Mouse (Mus musculus) liver, embryonic 14.5 days (tissue): ENCODE results near the gene Mrm1.

Experiments used
- CTCF ChIP-seq: IDR thresholded peaks from 2 replicates; pipeline ENCODE4 v1.5.1; 2016; ENCODE audit warnings: antibody characterized with exemption, low read depth, control low read depth
- EP300 ChIP-seq: IDR thresholded peaks from 2 replicates; pipeline ENCODE4 v1.6.1; 2016; ENCODE audit warnings: antibody characterized with exemption, low read depth

DNA sequence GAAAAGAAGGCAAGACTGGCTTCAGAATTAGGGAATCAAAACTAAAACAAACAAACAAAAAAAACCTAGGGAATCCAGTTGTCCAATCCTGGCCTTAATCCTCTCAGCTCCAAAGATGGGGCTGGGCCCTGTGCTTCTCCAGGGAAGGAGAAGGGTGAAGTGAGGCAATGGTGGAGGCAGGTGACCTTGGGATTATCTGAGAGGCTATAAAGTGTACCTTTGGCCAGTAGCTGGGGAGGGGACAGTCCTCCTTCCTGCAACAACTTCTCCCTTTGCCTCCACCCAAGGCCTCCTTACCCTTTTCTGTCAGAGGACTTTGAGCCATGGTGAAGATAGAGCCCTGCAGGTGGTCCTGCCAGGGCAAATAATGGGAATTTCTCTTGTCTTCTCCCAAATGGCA lies 8.2 kb upstream of the Mrm1 start:
- no peak for TF ChIP-seq CTCF
- no peak for TF ChIP-seq EP300
